Mouse (Mus musculus) lung, postnatal 0 days (tissue): ENCODE measurements at regions not wholly inside any gene's neighbourhood (a gene's known extent, or its start where the extent isn't known, plus 50 kb on each side); places are given as distances from the start of the nearest gene placed in this dataset.
A peak's percentile ranks its signal among the peaks of the same experiment; 100 is the strongest.
"Not testable (repeated sequence)": the region's sequence is repeated elsewhere in the genome, so short reads cannot be mapped to it uniquely, and the experiment has no call there.

Experiments used
- ATAC-seq: fragments of 200-750 bp; cut with Nextera tagmentation; 2 replicates; pipeline ENCODE4 v1.8.0; 2017; ENCODE audit warnings: moderate library complexity
- DNase-seq: peaks from one replicate; pipeline ENCODE4 v3.0.0-alpha.2; 2016; ENCODE audit warnings: low spot score
- H3K27ac ChIP-seq: fragments of 300-500 bp; sonication (generic); 2 replicates; pipeline ENCODE4 v1.5.1; 2014; ENCODE audit warnings: antibody characterized with exemption, mild to moderate bottlenecking, low read length, mixed read lengths
- H3K27me3 ChIP-seq: fragments of 300-500 bp; sonication (generic); replicated peaks from 2 replicates; pipeline ENCODE4 v1.6.1; 2014; ENCODE audit warnings: low read length, mixed read lengths; ENCODE audit not compliant: insufficient read depth
- H3K36me3 ChIP-seq: fragments of 300-500 bp; sonication (generic); 2 replicates; pipeline ENCODE4 v1.6.1; 2014; ENCODE audit warnings: low read length, mixed read lengths; ENCODE audit not compliant: insufficient read depth
- H3K4me1 ChIP-seq: fragments of 300-500 bp; sonication (generic); 2 replicates; pipeline ENCODE4 v1.6.1; 2014; ENCODE audit warnings: antibody characterized with exemption, low read depth, low read length, mixed read lengths; ENCODE audit not compliant: insufficient read depth
- H3K4me2 ChIP-seq: fragments of 300-500 bp; sonication (generic); replicated peaks from 2 replicates; pipeline ENCODE4 v1.6.1; 2014; ENCODE audit warnings: low read depth, mild to moderate bottlenecking, low read length, moderate library complexity, mixed read lengths
- H3K4me3 ChIP-seq: fragments of 300-500 bp; sonication (generic); 2 replicates; pipeline ENCODE4 v1.5.1; 2014; ENCODE audit warnings: low read depth, low read length
- H3K9ac ChIP-seq: fragments of 300-500 bp; sonication (generic); replicated peaks from 2 replicates; pipeline ENCODE4 v1.6.1; 2014; ENCODE audit warnings: low read depth, mild to moderate bottlenecking
- H3K9me3 ChIP-seq: fragments of 300-500 bp; sonication (generic); 2 replicates; pipeline ENCODE4 v1.6.1; 2016; ENCODE audit warnings: low read length, mixed read lengths
- CTCF ChIP-seq: IDR thresholded peaks from 2 replicates; pipeline ENCODE4 v1.5.1; 2016; ENCODE audit warnings: antibody characterized with exemption, mild to moderate bottlenecking
- EP300 ChIP-seq: IDR thresholded peaks from 2 replicates; pipeline ENCODE4 v1.6.1; 2016; ENCODE audit warnings: antibody characterized with exemption, mild to moderate bottlenecking, control low read depth
- WGBS: fragments of 180-500 bp; shearing (Covaris S2); extraction: QIAGEN DNeasy Blood & Tissue Kit; methylation state at CpG from one replicate; pipeline ENCODE4 v1.1.7; 2014; 5-methylcytosine and 5-hydroxymethylcytosine counted together

- H3K27me3 ChIP-seq, result no peaks in the 10 kb centered on the region
- H3K27ac ChIP-seq, result no peak overlapping the region
- TF ChIP-seq EP300, result no peak
- TF ChIP-seq CTCF, result no peak
- ATAC-seq (no peak), DNase-seq (no peak)
- 47% methylated on average over 2 of the region's 2 CpGs for WGBS
- no peaks in the 10 kb centered on the region for H3K4me1 ChIP-seq
- H3K9ac ChIP-seq, result no peak overlapping the region
- no peak overlapping the region for H3K4me3 ChIP-seq
- no peak overlapping the region for H3K4me2 ChIP-seq
- no peaks in the 10 kb centered on the region for H3K9me3 ChIP-seq
- H3K36me3 ChIP-seq, result no peaks in the 10 kb centered on the region
Observed at GRCm38 (mm10) chr13:107561529-107561928, 482.7 kb upstream of the Smim15 start.

GRCm38 (mm10) chr13:107555958-107556357, 488.3 kb upstream of the Smim15 start:
- DNase-seq (peak; percentile 53), ATAC-seq (peak; percentile 54)
- no peak overlapping the region for H3K4me2 ChIP-seq
- no peak overlapping the region for H3K27ac ChIP-seq
- H3K4me1 ChIP-seq, result no peaks in the 10 kb centered on the region
- TF ChIP-seq EP300, result peak; percentile 55; the same call in 1 of the 2 replicates
- no peak for TF ChIP-seq CTCF
- no peak overlapping the region for H3K4me3 ChIP-seq
- H3K27me3 ChIP-seq, result no peaks in the 10 kb centered on the region
- no peaks in the 10 kb centered on the region for H3K9me3 ChIP-seq
- no peaks in the 10 kb centered on the region for H3K36me3 ChIP-seq
- 49% methylated on average over 3 of the region's 3 CpGs for WGBS
- H3K9ac ChIP-seq, result no peak overlapping the region

GRCm38 (mm10) chr13:107554091-107554490, 490.2 kb upstream of the Smim15 start:
- DNase-seq (no peak), ATAC-seq (no peak)
- H3K9me3 ChIP-seq, result no peaks in the 10 kb centered on the region
- H3K36me3 ChIP-seq, result no peaks in the 10 kb centered on the region
- H3K27ac ChIP-seq, result no peak overlapping the region
- 75% methylated on average over 3 of the region's 3 CpGs for WGBS
- no peak overlapping the region for H3K4me2 ChIP-seq
- H3K4me3 ChIP-seq, result no peak overlapping the region
- H3K27me3 ChIP-seq, result no peaks in the 10 kb centered on the region
- TF ChIP-seq EP300 (no peak), CTCF (no peak)
- H3K9ac ChIP-seq, result no peak overlapping the region
- H3K4me1 ChIP-seq, result no peaks in the 10 kb centered on the region

- no peak overlapping the region for H3K9ac ChIP-seq
- H3K4me2 ChIP-seq, result no peak overlapping the region
- ATAC-seq, result no peak
- TF ChIP-seq EP300 (no peak), CTCF (no peak)
- WGBS, result 95% methylated on average over 4 of the region's 4 CpGs
- H3K27ac ChIP-seq, result no peak overlapping the region
- H3K4me3 ChIP-seq, result no peak overlapping the region
- H3K36me3 ChIP-seq, result no peaks in the 10 kb centered on the region
- H3K9me3 ChIP-seq, result no peaks in the 10 kb centered on the region
- H3K27me3 ChIP-seq, result no peaks in the 10 kb centered on the region
- no peak for DNase-seq
- H3K4me1 ChIP-seq, result no peaks in the 10 kb centered on the region
Observed at GRCm38 (mm10) chr13:107552165-107552564, 492.1 kb upstream of the Smim15 start.

GRCm38 (mm10) chr13:107549995-107550394, 494.3 kb upstream of the Smim15 start:
- not testable (repeated sequence) for H3K4me3 ChIP-seq, DNase-seq, H3K9me3 ChIP-seq, ATAC-seq, H3K27ac ChIP-seq, H3K4me2 ChIP-seq, H3K9ac ChIP-seq, H3K36me3 ChIP-seq, H3K4me1 ChIP-seq, H3K27me3 ChIP-seq
- 97% methylated on average over 7 of the region's 7 CpGs for WGBS

GRCm38 (mm10) chr13:107547073-107547472, 497.2 kb upstream of the Smim15 start:
- H3K4me1 ChIP-seq, result no peaks in the 10 kb centered on the region
- 83% methylated on average over 7 of the region's 7 CpGs for WGBS
- DNase-seq (no peak), ATAC-seq (no peak)
- no peak overlapping the region for H3K4me3 ChIP-seq
- no peak overlapping the region for H3K27ac ChIP-seq
- no peaks in the 10 kb centered on the region for H3K36me3 ChIP-seq
- H3K9me3 ChIP-seq, result no peaks in the 10 kb centered on the region
- no peak overlapping the region for H3K4me2 ChIP-seq
- H3K9ac ChIP-seq, result no peak overlapping the region
- TF ChIP-seq EP300 (no peak), CTCF (no peak)
- H3K27me3 ChIP-seq, result no peaks in the 10 kb centered on the region

- no peak for ATAC-seq
Observed at GRCm38 (mm10) chr13:107546181-107546900, 497.9 kb upstream of the Smim15 start.

More at GRCm38 (mm10) chr13:107546181-107546900, 497.9 kb upstream of the Smim15 start:
- H3K36me3 ChIP-seq, result no peaks in the 10 kb centered on the region
- H3K27ac ChIP-seq, result no peak overlapping the region
- no peak overlapping the region for H3K4me3 ChIP-seq
- TF ChIP-seq CTCF (no peak), EP300 (no peak)
- H3K4me2 ChIP-seq, result no peak overlapping the region
- DNase-seq, result no peak
- no peaks in the 10 kb centered on the region for H3K9me3 ChIP-seq
- H3K27me3 ChIP-seq, result no peaks in the 10 kb centered on the region
- no peaks in the 10 kb centered on the region for H3K4me1 ChIP-seq
- no peak overlapping the region for H3K9ac ChIP-seq
- WGBS, result 53% methylated on average over 10 of the region's 10 CpGs
